Mouse (Mus musculus) embryonic facial prominence, embryonic 14.5 days (tissue): Measurements from ENCODE around the gene Flii. TPM values are rescaled to one million over a fixed set of nuclear protein-coding genes. Genes with fewer than 3 reads are reported as not detected.

ENCODE experiments used
- microRNA-seq: library from miRNA; unstranded; fragments of <30 nt; microRNA quantifications from one replicate; pipeline ENCODE4, GENCODE M21; 2016; ENCODE audit warnings: borderline number of aligned reads
- polyA plus RNA-seq: library from polyadenylated mRNA; unstranded; fragments of >200 nt; fragmentation: Nextera tagmentation; extraction: Ambion mirVana; gene quantifications from 2 replicates; pipeline ENCODE4 v1.2.1, GENCODE M21; 2014

Gene Flii
- polyA plus RNA-seq, 1 experiment from 2014 or later: 76.1 TPM

Small RNAs within 50 kb of the gene (microRNA-seq; reads per million reads assigned to microRNA genes)
- not detected for gene Mir5100

Other genes starting within 250 kb of the Flii start
- gene Alkbh5, start 190.9 kb downstream of the Flii start, polyA plus RNA-seq: 29.3 and 30.1 TPM in 2 replicates
- gene Llgl1, start 27.5 kb downstream of the Flii start, polyA plus RNA-seq: 49.7 and 57.8 TPM in 2 replicates
- gene Mief2, start 1.1 kb upstream of the Flii start, polyA plus RNA-seq: 17.3 and 18.8 TPM in 2 replicates
- gene Top3a, start 50.1 kb upstream of the Flii start, polyA plus RNA-seq: 12.1 and 16.4 TPM in 2 replicates
- 7.2 and 8.7 TPM in 2 replicates for gene Smcr8, start 50.3 kb upstream of the Flii start, polyA plus RNA-seq
- 30.2 and 35.7 TPM in 2 replicates for gene Shmt1, start 84.5 kb upstream of the Flii start, polyA plus RNA-seq
- 32.7 and 32.9 TPM in 2 replicates for gene Dhrs7b, start 103.4 kb upstream of the Flii start, polyA plus RNA-seq
- gene Tmem11, start 152.0 kb upstream of the Flii start, polyA plus RNA-seq: 61.6 and 61.7 TPM in 2 replicates
- gene Natd1, start 187.5 kb upstream of the Flii start, polyA plus RNA-seq: 18.8 and 19.4 TPM in 2 replicates
- gene Map2k3, start 204.8 kb upstream of the Flii start, polyA plus RNA-seq: 76.1 and 78.6 TPM in 2 replicates